In the genomic region with DNA sequence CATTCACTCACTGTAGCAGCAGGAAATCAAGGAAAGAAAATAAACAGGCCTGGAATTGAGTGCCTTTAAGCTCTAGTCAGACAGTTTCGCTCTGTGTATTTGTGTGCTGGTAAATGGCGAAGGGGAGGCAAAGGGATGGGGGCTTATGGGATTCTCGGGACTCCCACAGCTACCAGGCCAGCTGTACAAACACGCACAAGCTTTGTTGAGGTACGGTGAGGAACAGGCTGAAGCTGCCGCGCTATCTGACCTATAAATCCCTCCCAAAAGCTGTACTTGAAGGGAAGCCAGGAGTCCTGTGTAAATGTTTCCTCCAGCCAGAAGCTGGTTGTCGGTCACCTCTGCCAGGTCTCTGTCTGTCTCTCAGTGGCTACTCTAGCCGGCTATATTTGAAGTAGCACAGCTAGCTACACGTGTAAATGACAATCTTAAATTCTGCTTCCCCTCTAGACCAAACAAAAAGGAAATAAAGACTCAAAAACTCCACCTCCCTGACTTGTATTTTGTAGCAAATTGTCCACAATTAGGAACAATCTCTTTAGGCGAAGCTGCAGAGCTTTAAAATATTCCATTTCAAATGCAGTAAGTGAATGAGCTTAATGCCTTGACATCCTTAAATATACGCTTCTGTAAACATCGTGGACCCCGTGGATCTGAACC, we compare ENCODE assay signal across 9 mouse cellular contexts.
DNase-seq lines count a peak whose midpoint lies in the region; ATAC-seq and TF ChIP-seq lines count a peak whose summit lies in the region.
"Had no signal": no experiment of that assay in that cellular context is flagged by ENCODE, and none has a peak within 500 bp of the region (broad histone marks: within the 10 kb centered on the region; RNA-seq: fewer than 3 reads in every experiment).

No protein-coding gene starts in this region.

- no peak overlapping the region for H3K27ac ChIP-seq in CH12.LX (ENCODE audit: insufficient read depth, low read depth)
- no peak overlapping the region for H3K27ac ChIP-seq in forebrain, embryonic 13.5 days
- peak overlapping the region; percentile 44 for H3K27ac ChIP-seq in limb, embryonic 13.5 days
- H3K27ac ChIP-seq: liver, embryonic 15.5 days had no signal

- TF ChIP-seq RAD21 in CH12.LX (IDR thresholded peaks at IDR 0.05; ENCODE audit: low read depth, low read length): no peak

- in situ Hi-C loops in CH12.LX (cut with MboI; ENCODE audit: low pct_ligation_motif_present, low pct_unique_long_range_greater_than_20kb, low sequenced_read_pairs): no loop called here

- no peak overlapping the region for H3K9ac ChIP-seq in CH12.LX (ENCODE audit: insufficient read depth, low read depth)
- peak overlapping the region; percentile 36; the same call in 1 of the 2 replicates for H3K9ac ChIP-seq in forebrain, embryonic 13.5 days
- peak overlapping the region; percentile 43; the same call in 1 of the 2 replicates for H3K9ac ChIP-seq in limb, embryonic 13.5 days
- H3K9ac ChIP-seq: liver, embryonic 15.5 days had no signal

- H3K4me2 ChIP-seq in CH12.LX (ENCODE audit: insufficient read depth, low read depth, poor library complexity, severe bottlenecking): 0 out of 2 replicates have a peak overlapping the region, but pooled peaks have one; percentile 0
- peak overlapping the region; percentile 39 for H3K4me2 ChIP-seq in forebrain, embryonic 13.5 days
- peak overlapping the region; percentile 52 for H3K4me2 ChIP-seq in limb, embryonic 13.5 days (replicated peaks)
- H3K4me2 ChIP-seq: liver, embryonic 15.5 days had no signal

- TF ChIP-seq EP300 in CH12.LX (IDR thresholded peaks at IDR 0.05; ENCODE audit: low read length): no peak

- no peak for TF ChIP-seq CTCF in CH12.LX (conservative IDR thresholded peaks at IDR 0.05 in 1 of 2, IDR thresholded peaks at IDR 0.05 in 1 of 2; ENCODE audit: low read depth in 2 of 2, low read length in 2 of 2)

- WGBS in forebrain, embryonic 13.5 days: 28% methylated on average over 14 of the region's 14 CpGs
- WGBS in limb, embryonic 13.5 days: 18% methylated on average over 14 of the region's 14 CpGs

- H3K79me2 ChIP-seq in CH12.LX (replicated peaks; ENCODE audit: control insufficient read depth, extremely low read depth, insufficient read depth, poor library complexity, severe bottlenecking): no peaks in the 10 kb centered on the region

- H3K4me1 ChIP-seq in CH12.LX (ENCODE audit: control insufficient read depth in 1 of 2, insufficient read depth in 2 of 2): no peaks in the 10 kb centered on the region
- peaks cover 12% of the 10 kb centered on the region for H3K4me1 ChIP-seq in forebrain, embryonic 13.5 days
- peaks cover 15% of the 10 kb centered on the region for H3K4me1 ChIP-seq in limb, embryonic 13.5 days
- H3K4me1 ChIP-seq: liver, embryonic 15.5 days had no signal

- no peaks in the 10 kb centered on the region for H3K27me3 ChIP-seq in CH12.LX (replicated peaks)
- no peaks in the 10 kb centered on the region for H3K27me3 ChIP-seq in forebrain, embryonic 13.5 days
- no peaks in the 10 kb centered on the region for H3K27me3 ChIP-seq in limb, embryonic 13.5 days
- H3K27me3 ChIP-seq: liver, embryonic 15.5 days had no signal

- H3K4me3 ChIP-seq in CH12.LX (replicated peaks in 1 of 3; ENCODE audit: low read depth in 2 of 3, low read length in 2 of 3, poor library complexity in 1 of 3): no peak overlapping the region
- H3K4me3 ChIP-seq in forebrain, embryonic 13.5 days: no peak overlapping the region
- peak overlapping the region; percentile 14; the same call in 1 of the 2 replicates for H3K4me3 ChIP-seq in limb, embryonic 13.5 days
- H3K4me3 ChIP-seq: liver, embryonic 15.5 days had no signal

- peak; percentile 65 for ATAC-seq in forebrain, embryonic 13.5 days
- ATAC-seq in limb, embryonic 13.5 days (ENCODE audit: low FRiP score, low read depth): peak; percentile 72; the same call in 1 of the 2 replicates
- no peak for ATAC-seq in megakaryocyte-erythroid progenitor cell, adult 5-6 weeks (replicated peaks; ENCODE audit: low FRiP score, low TSS enrichment, poor library complexity, severe bottlenecking)
- no peak for ATAC-seq in erythroid progenitor cell, adult 5-6 weeks (replicated peaks; ENCODE audit: low FRiP score, poor library complexity, severe bottlenecking)
- ATAC-seq in CD4-positive, CD25-positive, alpha-beta regulatory T cell, adult 4 months: no peak

- dilution Hi-C loops in CH12.LX (cut with MboI; ENCODE audit: extremely low pct_ligation_motif_present, extremely low pct_unique_long_range_greater_than_20kb, low sequenced_read_pairs): no loop called here

- no peaks in the 10 kb centered on the region for H3K36me3 ChIP-seq in CH12.LX (replicated peaks in 1 of 2; ENCODE audit: control insufficient read depth in 1 of 2, insufficient read depth in 1 of 2, low read length in 1 of 2)
- H3K36me3 ChIP-seq in forebrain, embryonic 13.5 days (ENCODE audit: poor library complexity, severe bottlenecking): no peaks in the 10 kb centered on the region
- H3K36me3 ChIP-seq in limb, embryonic 13.5 days: no peaks in the 10 kb centered on the region
- H3K36me3 ChIP-seq: liver, embryonic 15.5 days had no signal

- no peak for TF ChIP-seq POLR2A in CH12.LX (IDR thresholded peaks at IDR 0.05; ENCODE audit: low read depth, low read length)

- no peaks in the 10 kb centered on the region for H3K9me3 ChIP-seq in CH12.LX (replicated peaks; ENCODE audit: low read length)
- no peaks in the 10 kb centered on the region for H3K9me3 ChIP-seq in forebrain, embryonic 13.5 days (replicated peaks)
- H3K9me3 ChIP-seq in limb, embryonic 13.5 days: no peaks in the 10 kb centered on the region
- H3K9me3 ChIP-seq: liver, embryonic 15.5 days had no signal

- peak; percentile 79 for DNase-seq in heart, adult 11 months
- no peak for DNase-seq in heart, postnatal 4 days
- DNase-seq in CH12.LX (ENCODE audit: extremely low read depth): no peak

TF ChIP-seq in CH12.LX, 34 proteins besides CTCF, POLR2A, EP300 and RAD21:
- no peak for TF ChIP-seq ZKSCAN1 (IDR thresholded peaks at IDR 0.05; ENCODE audit: borderline replicate concordance, low read depth, low read length)
- TF ChIP-seq ZC3H11A (IDR thresholded peaks at IDR 0.05; ENCODE audit: low read depth, low read length): no peak
- TF ChIP-seq POLR2AphosphoS2 (IDR thresholded peaks at IDR 0.05; ENCODE audit: low read depth, low read length): no peak
- no peak for TF ChIP-seq SIN3A (IDR thresholded peaks at IDR 0.05; ENCODE audit: low read length)
- no peak for TF ChIP-seq HCFC1 (IDR thresholded peaks at IDR 0.05; ENCODE audit: low read depth, low read length)
- no peak for TF ChIP-seq TBP (conservative IDR thresholded peaks at IDR 0.05; ENCODE audit: low read depth, low read length)
- no peak for TF ChIP-seq JUN (IDR thresholded peaks at IDR 0.05; ENCODE audit: insufficient read depth, low read depth, low read length)

Comparison
In these comparisons a context has a peak if more than half of its experiments do, and no peak if none do; other contexts are left out.
1. H3K4me2 ChIP-seq: peak in every context shown above with its lines; median percentile 52 in limb, embryonic 13.5 days; 39 in forebrain, embryonic 13.5 days; 0 in CH12.LX.
2. ATAC-seq: peak in forebrain, embryonic 13.5 days (single experiment) and limb, embryonic 13.5 days (single experiment); none in megakaryocyte-erythroid progenitor cell, adult 5-6 weeks (single experiment), erythroid progenitor cell, adult 5-6 weeks (single experiment) and CD4-positive, CD25-positive, alpha-beta regulatory T cell, adult 4 months (single experiment).